Mouse (Mus musculus): Measurements from ENCODE around the gene Tm4sf1. TPM values are rescaled to one million over a fixed set of nuclear protein-coding genes. Genes with fewer than 3 reads are reported as not detected.

Tm4sf1 gene
- polyA plus RNA-seq, 1 experiment from 2014 or later: 126 TPM

DNA sequence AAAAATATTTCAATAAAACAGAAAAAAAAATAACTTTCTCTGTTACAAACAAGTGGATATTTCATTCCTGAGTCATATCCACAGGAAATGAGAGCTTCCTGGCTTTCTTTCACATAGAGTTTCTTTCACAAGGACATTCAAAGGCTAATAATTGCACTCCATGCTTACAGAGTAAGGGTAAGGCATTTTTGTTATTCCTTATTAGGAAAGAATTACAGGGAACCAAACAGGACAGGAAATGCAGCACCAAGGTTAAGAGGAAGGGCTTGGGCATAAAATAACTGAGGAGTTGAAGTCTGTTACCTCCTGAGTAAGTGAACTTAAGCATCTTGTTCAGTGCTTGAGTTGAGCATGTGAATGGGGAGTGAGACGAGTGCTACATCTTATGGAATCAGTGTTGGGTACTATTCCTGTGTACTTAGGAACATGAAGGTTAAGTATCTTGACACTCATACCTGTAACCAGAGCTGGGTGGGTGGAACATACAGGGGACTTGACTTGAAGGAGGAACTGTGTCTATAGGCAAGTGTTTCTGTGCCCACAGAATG, 12.8 kb downstream of the Tm4sf1 start:
- in situ Hi-C loops (cut with MboI; ENCODE audit: low pct_unique_long_range_greater_than_20kb): no loop called here
- TF ChIP-seq CTCF (IDR thresholded peaks at IDR 0.05): no peak
- ChIA-PET CTCF (interaction anchor here (1.2 kb wide), 1 partner anchor 15 kb away, joined by 4 read pairs; no protein-coding TSS in a partner anchor), POLR2A (no interaction called here)
- ATAC-seq: no peak
- DNase-seq (ENCODE audit: low read depth, low spot score): no peak
- no peaks in the 10 kb centered on the region for H3K27me3 ChIP-seq

GRCm38 (mm10) chr3:57287854-57288720, 13.7 kb downstream of the Tm4sf1 start:
- in situ Hi-C loops (cut with MboI; ENCODE audit: low pct_unique_long_range_greater_than_20kb): no loop called here
- DNase-seq (ENCODE audit: low read depth, low spot score) (no peak), ATAC-seq (no peak)
- H3K27me3 ChIP-seq: no peaks in the 10 kb centered on the region
- ChIA-PET CTCF (interaction anchor here (1.3 to 1.5 kb wide), 2 partner anchors 15 to 16 kb away, joined by 3 to 5 read pairs; no protein-coding TSS in a partner anchor), POLR2A (interaction anchor here (1.1 kb wide), 1 partner anchor 14 kb away, joined by 3 read pairs; no protein-coding TSS in a partner anchor)
- TF ChIP-seq CTCF (IDR thresholded peaks at IDR 0.05): no peak

DNA sequence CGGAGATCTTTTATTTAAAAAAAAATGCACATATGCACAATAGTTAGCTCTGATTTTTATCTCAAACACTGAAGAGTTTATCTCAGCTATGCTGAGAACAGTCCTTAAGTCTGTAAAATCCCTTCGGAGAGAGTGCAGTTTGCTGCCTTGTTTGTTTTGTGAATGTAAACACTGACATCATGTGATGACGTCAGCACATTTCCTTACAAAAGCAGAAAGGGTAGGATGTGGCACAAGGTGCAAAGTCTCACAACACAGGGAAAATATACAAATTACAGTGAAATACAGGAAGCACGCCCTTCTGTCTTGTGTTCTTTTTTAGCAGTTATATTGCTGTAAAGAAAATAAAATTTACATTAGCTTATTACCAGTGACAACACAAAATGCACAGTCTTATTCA, 14.3 kb downstream of the Tm4sf1 start:
- ChIA-PET POLR2A (interaction anchor here (1.1 kb wide), 1 partner anchor 14 kb away, joined by 3 read pairs; no protein-coding TSS in a partner anchor), CTCF (interaction anchor here (0.7 to 1.5 kb wide), 4 partner anchors 10 to 161 kb away, joined by 3 to 5 read pairs (median 4); no protein-coding TSS in a partner anchor)
- DNase-seq (ENCODE audit: low read depth, low spot score) (no peak), ATAC-seq (no peak)
- no peak for TF ChIP-seq CTCF (IDR thresholded peaks at IDR 0.05)
- in situ Hi-C loops (cut with MboI; ENCODE audit: low pct_unique_long_range_greater_than_20kb): no loop called here
- H3K27me3 ChIP-seq: no peaks in the 10 kb centered on the region

DNA sequence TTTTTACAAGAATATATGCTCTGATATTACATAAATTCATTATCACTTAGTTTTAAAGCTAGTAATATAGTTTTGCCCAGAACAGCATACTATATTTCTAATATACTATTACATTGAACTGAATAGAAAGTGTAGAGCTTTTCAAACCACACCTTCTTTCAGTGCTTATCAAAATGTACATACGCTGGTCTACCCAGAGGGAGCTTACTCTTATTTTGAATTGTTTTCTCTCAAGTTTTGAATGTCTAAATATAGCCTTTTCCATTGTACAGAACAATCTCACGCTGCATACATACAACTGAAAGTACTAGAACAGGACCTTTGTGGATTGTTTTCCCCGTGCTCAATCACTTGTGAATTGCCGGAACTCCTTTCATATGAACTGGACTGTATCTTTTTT, 23.6 kb downstream of the Tm4sf1 start:
- no peaks in the 10 kb centered on the region for H3K27me3 ChIP-seq
- POLR2A ChIA-PET: no interaction called here
- in situ Hi-C loops (cut with MboI; ENCODE audit: low pct_unique_long_range_greater_than_20kb): no loop called here
- CTCF ChIA-PET: interaction anchor here (1.3 to 1.9 kb wide), 2 partner anchors 11 to 347 kb away, joined by 3 to 9 read pairs; no protein-coding TSS in a partner anchor
- no peak for TF ChIP-seq CTCF (IDR thresholded peaks at IDR 0.05)
- no peak for DNase-seq (ENCODE audit: low read depth, low spot score)
- no peak for ATAC-seq

DNA sequence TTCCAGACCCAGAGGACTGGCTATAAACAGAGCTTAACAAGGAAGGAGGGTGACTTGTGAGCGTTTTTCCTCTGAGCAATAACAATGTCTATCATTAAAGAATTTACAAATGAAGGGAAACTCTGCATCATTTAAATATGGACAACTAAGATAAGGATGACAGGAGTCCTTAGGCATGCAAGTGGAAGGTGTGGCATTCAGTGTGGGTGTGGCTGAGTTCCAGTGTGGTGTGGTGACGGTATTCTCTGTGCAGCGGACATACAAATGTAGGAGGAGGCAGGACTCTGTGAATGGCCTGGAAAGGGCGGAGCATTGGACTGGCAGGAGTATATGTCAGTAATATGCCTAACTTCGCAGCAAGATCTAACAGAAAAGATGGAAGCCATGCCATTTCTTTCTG, 24.3 kb downstream of the Tm4sf1 start:
- H3K27me3 ChIP-seq: no peaks in the 10 kb centered on the region
- TF ChIP-seq CTCF (IDR thresholded peaks at IDR 0.05): no peak
- in situ Hi-C loops (cut with MboI; ENCODE audit: low pct_unique_long_range_greater_than_20kb): no loop called here
- CTCF ChIA-PET: interaction anchor here (1.3 to 1.9 kb wide), 2 partner anchors 10 to 348 kb away, joined by 3 to 9 read pairs; no protein-coding TSS in a partner anchor
- DNase-seq (ENCODE audit: low read depth, low spot score) (no peak), ATAC-seq (no peak)
- POLR2A ChIA-PET: no interaction called here

DNA sequence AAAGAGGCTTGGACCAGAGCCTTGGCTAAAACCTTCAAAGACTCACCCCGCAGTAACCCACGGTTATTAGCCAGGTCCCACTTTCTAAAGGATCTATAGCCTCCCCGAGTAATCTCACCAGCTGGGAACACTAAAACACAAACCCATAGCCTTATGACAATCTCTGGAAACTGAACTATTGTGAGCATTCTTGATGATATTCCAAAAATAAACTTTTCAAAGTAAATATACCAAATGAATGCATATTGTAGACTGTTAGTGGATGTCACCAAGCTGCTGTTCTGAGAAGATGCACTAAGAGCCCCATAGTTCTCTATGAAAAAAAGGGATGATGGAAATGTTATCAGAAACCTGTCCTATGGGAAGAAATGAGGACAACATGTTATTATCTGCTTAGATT, 25.0 kb downstream of the Tm4sf1 start:
- CTCF ChIA-PET: interaction anchor here (1.9 kb wide), 1 partner anchor 9 kb away, joined by 9 read pairs; no protein-coding TSS in a partner anchor
- TF ChIP-seq CTCF (IDR thresholded peaks at IDR 0.05): no peak
- ATAC-seq (no peak), DNase-seq (ENCODE audit: low read depth, low spot score) (no peak)
- in situ Hi-C loops (cut with MboI; ENCODE audit: low pct_unique_long_range_greater_than_20kb): no loop called here
- no peaks in the 10 kb centered on the region for H3K27me3 ChIP-seq
- POLR2A ChIA-PET: no interaction called here

DNA sequence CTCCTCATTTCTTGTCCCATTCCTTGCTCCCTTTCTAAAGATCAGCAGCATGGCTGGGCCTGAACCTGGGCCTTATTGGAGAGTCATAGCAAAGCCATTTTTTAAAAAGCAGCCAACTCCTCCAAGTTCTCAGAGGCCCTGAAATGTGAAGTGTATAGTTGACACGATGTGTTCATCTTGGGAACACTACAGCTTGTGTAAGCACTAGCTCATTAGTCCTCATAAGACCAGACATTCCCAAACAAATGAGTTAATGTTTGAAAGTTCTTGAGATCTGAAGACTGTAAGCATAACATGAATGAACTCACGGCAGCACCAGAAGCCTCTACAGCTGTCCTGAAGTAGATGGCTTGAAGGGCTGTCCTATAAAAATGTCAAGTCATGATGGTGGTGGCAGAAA, 32.8 kb downstream of the Tm4sf1 start:
- CTCF ChIA-PET: interaction anchor here (1.0 to 2.1 kb wide), 7 partner anchors 22 to 201 kb away, joined by 3 to 10 read pairs (median 5); no protein-coding TSS in a partner anchor
- in situ Hi-C loops (cut with MboI; ENCODE audit: low pct_unique_long_range_greater_than_20kb): no loop called here
- ATAC-seq (no peak), DNase-seq (ENCODE audit: low read depth, low spot score) (no peak)
- no peaks in the 10 kb centered on the region for H3K27me3 ChIP-seq
- POLR2A ChIA-PET: interaction anchor here (0.6 kb wide), 1 partner anchor 181 kb away, joined by 6 read pairs; no protein-coding TSS in a partner anchor
- TF ChIP-seq CTCF (IDR thresholded peaks at IDR 0.05): no peak

- ATAC-seq (peak; percentile 65), DNase-seq (ENCODE audit: low read depth, low spot score) (no peak)
- TF ChIP-seq CTCF (IDR thresholded peaks at IDR 0.05): peak; percentile 97
- H3K27me3 ChIP-seq: no peaks in the 10 kb centered on the region
- POLR2A ChIA-PET: interaction anchor here (0.6 to 1.2 kb wide), 4 partner anchors 77 to 186 kb away, joined by 3 to 5 read pairs (median 3); no protein-coding TSS in a partner anchor
- CTCF ChIA-PET: interaction anchor here (0.6 to 2.4 kb wide), 34 partner anchors 10 to 361 kb away, joined by 3 to 14 read pairs (median 5); partner anchors contain the start of genes Tm4sf1 and Wwtr1
- in situ Hi-C loops (cut with MboI; ENCODE audit: low pct_unique_long_range_greater_than_20kb): no loop called here
Measured at GRCm38 (mm10) chr3:57267559-57268173, 34.1 kb downstream of the Tm4sf1 start.

DNA sequence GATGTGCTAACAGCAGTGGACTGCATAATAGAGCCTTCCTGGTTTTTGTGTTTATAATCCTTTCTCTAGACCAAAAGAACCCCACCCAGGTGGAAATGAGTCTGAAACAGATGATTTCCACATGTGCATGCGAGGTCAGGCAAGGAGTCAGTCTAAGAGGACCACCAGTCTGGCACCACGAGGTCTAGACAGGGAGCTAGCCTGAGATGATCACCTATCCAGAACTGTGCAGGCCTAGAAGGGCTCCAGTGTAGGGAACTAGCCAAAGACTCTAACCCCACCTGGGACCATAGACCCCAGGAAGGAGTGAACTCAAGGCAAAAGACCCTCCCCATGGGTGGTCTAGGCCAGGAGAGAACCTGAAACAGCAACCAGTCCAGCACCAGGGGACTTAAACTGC, 48.7 kb downstream of the Tm4sf1 start:
- ATAC-seq (peak; percentile 40), DNase-seq (ENCODE audit: low read depth, low spot score) (no peak)
- ChIA-PET CTCF (no interaction called here), POLR2A (no interaction called here)
- H3K27me3 ChIP-seq: no peaks in the 10 kb centered on the region
- TF ChIP-seq CTCF (IDR thresholded peaks at IDR 0.05): no peak
- in situ Hi-C loops (cut with MboI; ENCODE audit: low pct_unique_long_range_greater_than_20kb): no loop called here

- POLR2A ChIA-PET: interaction anchor here (0.6 to 1.2 kb wide), 2 partner anchors 9 to 49 kb away, joined by 3 read pairs; partner anchors contain the start of gene Tm4sf1
- CTCF ChIA-PET: interaction anchor here (1.9 to 2.1 kb wide), 2 partner anchors 15 to 177 kb away, joined by 4 to 6 read pairs; no protein-coding TSS in a partner anchor
- H3K27me3 ChIP-seq: no peaks in the 10 kb centered on the region
- TF ChIP-seq CTCF (IDR thresholded peaks at IDR 0.05): no peak
- DNase-seq (ENCODE audit: low read depth, low spot score) (peak; percentile 97), ATAC-seq (peak; percentile 98)
- in situ Hi-C loops (cut with MboI; ENCODE audit: low pct_unique_long_range_greater_than_20kb): no loop called here
Measured at GRCm38 (mm10) chr3:57252551-57252950, 49.2 kb downstream of the Tm4sf1 start.

Data from Patski (cell line).